14 mouse cellular contexts compared by ENCODE assay signal in the genomic region with DNA sequence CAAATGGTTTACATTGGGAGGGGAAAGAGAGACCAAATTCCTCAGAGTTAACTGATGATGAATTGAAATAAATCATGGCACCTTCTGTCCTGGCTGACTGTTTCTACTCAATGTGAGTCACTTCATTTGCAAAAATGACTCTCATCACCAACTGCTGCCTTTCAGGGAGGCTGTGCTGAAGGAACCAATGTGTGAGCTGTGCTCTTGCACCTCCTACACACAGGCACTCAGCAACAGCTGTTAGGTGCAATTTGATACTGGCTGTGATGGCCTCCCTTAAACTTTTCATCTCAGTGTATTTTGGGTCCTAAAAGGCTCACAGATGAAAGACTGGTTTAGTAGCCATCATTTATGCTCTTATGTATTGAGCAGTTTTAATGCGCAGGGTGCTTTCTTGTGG.
DNase-seq lines count a peak whose midpoint lies in the region; ATAC-seq lines count a peak whose summit lies in the region.
"Had no signal": no experiment of that assay in that cellular context is flagged by ENCODE, and none has a peak within 500 bp of the region (broad histone marks: within the 10 kb centered on the region; RNA-seq: fewer than 3 reads in every experiment).

No protein-coding gene starts in this region.

- no peak overlapping the region for H3K9ac ChIP-seq in embryonic facial prominence, embryonic 11.5 days (replicated peaks; ENCODE audit: low read length)
- H3K9ac ChIP-seq in limb, embryonic 13.5 days, result no peak overlapping the region
- no peak overlapping the region for H3K9ac ChIP-seq in neural tube, embryonic 15.5 days (replicated peaks)
- H3K9ac ChIP-seq: liver, embryonic 13.5 days had no signal

- WGBS in embryonic facial prominence, embryonic 11.5 days, result 98% methylated on average over 1 of the region's 1 CpGs
- WGBS in limb, embryonic 13.5 days, result 77% methylated on average over 1 of the region's 1 CpGs
- WGBS in neural tube, embryonic 15.5 days, result 97% methylated on average over 1 of the region's 1 CpGs
- WGBS in hindbrain, embryonic 10.5 days, result 100% methylated on average over 1 of the region's 1 CpGs

- no peak overlapping the region for H3K4me2 ChIP-seq in embryonic facial prominence, embryonic 11.5 days (ENCODE audit: low read depth, low read length)
- H3K4me2 ChIP-seq in limb, embryonic 13.5 days (replicated peaks), result no peak overlapping the region
- H3K4me2 ChIP-seq in neural tube, embryonic 15.5 days, result no peak overlapping the region
- H3K4me2 ChIP-seq: liver, embryonic 13.5 days had no signal

- no peaks in the 10 kb centered on the region for H3K9me3 ChIP-seq in embryonic facial prominence, embryonic 11.5 days (replicated peaks; ENCODE audit: control insufficient read depth, low read length)
- H3K9me3 ChIP-seq in limb, embryonic 13.5 days, result no peaks in the 10 kb centered on the region
- no peaks in the 10 kb centered on the region for H3K9me3 ChIP-seq in neural tube, embryonic 15.5 days (replicated peaks)
- no peaks in the 10 kb centered on the region for H3K9me3 ChIP-seq in hindbrain, embryonic 10.5 days
- H3K9me3 ChIP-seq: heart, embryonic 10.5 days; liver, embryonic 13.5 days had no signal

- no peaks in the 10 kb centered on the region for H3K27me3 ChIP-seq in embryonic facial prominence, embryonic 11.5 days (ENCODE audit: control insufficient read depth, insufficient read depth, low read length)
- no peaks in the 10 kb centered on the region for H3K27me3 ChIP-seq in limb, embryonic 13.5 days
- H3K27me3 ChIP-seq in neural tube, embryonic 15.5 days (replicated peaks), result no peaks in the 10 kb centered on the region
- peaks cover 23% of the 10 kb centered on the region for H3K27me3 ChIP-seq in hindbrain, embryonic 10.5 days (ENCODE audit: insufficient read depth, poor library complexity, severe bottlenecking)
- H3K27me3 ChIP-seq: liver, embryonic 13.5 days had no signal

- no peaks in the 10 kb centered on the region for H3K4me1 ChIP-seq in embryonic facial prominence, embryonic 11.5 days (ENCODE audit: control insufficient read depth, insufficient read depth, low read length)
- H3K4me1 ChIP-seq in limb, embryonic 13.5 days, result no peaks in the 10 kb centered on the region
- no peaks in the 10 kb centered on the region for H3K4me1 ChIP-seq in neural tube, embryonic 15.5 days
- H3K4me1 ChIP-seq in hindbrain, embryonic 10.5 days (replicated peaks), result no peaks in the 10 kb centered on the region; the same call in 1 of the 2 replicates
- H3K4me1 ChIP-seq: heart, embryonic 10.5 days; liver, embryonic 13.5 days had no signal

- H3K4me3 ChIP-seq in embryonic facial prominence, embryonic 11.5 days (ENCODE audit: low read depth, low read length), result no peak overlapping the region
- no peak overlapping the region for H3K4me3 ChIP-seq in limb, embryonic 13.5 days
- H3K4me3 ChIP-seq in neural tube, embryonic 15.5 days (replicated peaks), result no peak overlapping the region
- H3K4me3 ChIP-seq in hindbrain, embryonic 10.5 days, result no peak overlapping the region
- H3K4me3 ChIP-seq: heart, embryonic 10.5 days; liver, embryonic 13.5 days had no signal

- H3K36me3 ChIP-seq in embryonic facial prominence, embryonic 11.5 days (replicated peaks; ENCODE audit: control insufficient read depth, insufficient read depth, low read depth, low read length), result no peaks in the 10 kb centered on the region
- no peaks in the 10 kb centered on the region for H3K36me3 ChIP-seq in limb, embryonic 13.5 days
- H3K36me3 ChIP-seq in neural tube, embryonic 15.5 days, result no peaks in the 10 kb centered on the region
- H3K36me3 ChIP-seq in hindbrain, embryonic 10.5 days, result no peaks in the 10 kb centered on the region
- H3K36me3 ChIP-seq: heart, embryonic 10.5 days; liver, embryonic 13.5 days had no signal

- H3K27ac ChIP-seq in embryonic facial prominence, embryonic 11.5 days (replicated peaks; ENCODE audit: low read depth, low read length), result no peak overlapping the region
- no peak overlapping the region for H3K27ac ChIP-seq in limb, embryonic 13.5 days
- no peak overlapping the region for H3K27ac ChIP-seq in neural tube, embryonic 15.5 days (replicated peaks)
- no peak overlapping the region for H3K27ac ChIP-seq in hindbrain, embryonic 10.5 days
- H3K27ac ChIP-seq: heart, embryonic 10.5 days; liver, embryonic 13.5 days; macrophage had no signal

- peak; percentile 46 for DNase-seq in embryo, embryonic 10 days (ENCODE audit: low spot score)
- no peak for DNase-seq in embryo, embryonic 9.5 days (ENCODE audit: extremely low spot score)
- DNase-seq in embryonic facial prominence, embryonic 11.5 days (ENCODE audit: low spot score), result peak; percentile 8
- DNase-seq in layer of hippocampus, adult 9-10 months (ENCODE audit: low spot score), result peak; percentile 32
- no peak for DNase-seq in cerebellum, adult 11-12 months
- no peak for DNase-seq in hindbrain, embryonic 10.5 days (ENCODE audit: low spot score)
- DNase-seq: kidney, adult 11 months; liver, embryonic 13.5 days; thymus, postnatal 25 days had no signal

- no peak; the same call in 1 of the 2 replicates for ATAC-seq in embryonic facial prominence, embryonic 11.5 days (replicated peaks; ENCODE audit: insufficient number of reproducible peaks, low FRiP score, low TSS enrichment, low read depth)
- ATAC-seq in limb, embryonic 13.5 days (ENCODE audit: low FRiP score, low read depth), result 0 out of 2 replicates have a peak, but pooled peaks have one; percentile 57
- ATAC-seq in neural tube, embryonic 15.5 days (ENCODE audit: low FRiP score), result no peak
- ATAC-seq: forebrain, embryonic 14.5 days had no signal

Comparison
In these comparisons a context has a peak if more than half of its experiments do, and no peak if none do; other contexts are left out.
1. DNase-seq: peak in embryo, embryonic 10 days (single experiment), embryonic facial prominence, embryonic 11.5 days (single experiment) and layer of hippocampus, adult 9-10 months (single experiment); none in embryo, embryonic 9.5 days (single experiment), cerebellum, adult 11-12 months (single experiment) and hindbrain, embryonic 10.5 days (single experiment).